Mouse (Mus musculus) spleen, adult 2 months (tissue): ENCODE measurements around the gene Gm16867. TPM values are rescaled to one million over a fixed set of nuclear protein-coding genes. Genes with fewer than 3 reads are reported as not detected.

Source experiments
- polyA plus RNA-seq: library from polyadenylated mRNA; depleted of rRNA; stranded (reverse); fragments of >200 nt; gene quantifications from 2 replicates; pipeline ENCODE4 v1.2.3, GENCODE M21; 2012; rRNA removed

The Gm16867 gene
- polyA plus RNA-seq, 1 experiment = 144 TPM

Other genes starting within 250 kb of the Gm16867 start
- gene Synb, start 209.1 kb downstream of the Gm16867 start, polyA plus RNA-seq = not detected in 2 replicates
- gene Gm27179, start 9.2 kb upstream of the Gm16867 start, polyA plus RNA-seq = 0.04 and 0.05 TPM in 2 replicates
- gene Entpd4b, start 52.1 kb upstream of the Gm16867 start, polyA plus RNA-seq = 10.2 and 10.4 TPM in 2 replicates